Mouse (Mus musculus): ENCODE results near the gene Gm20498.
"Not testable (repeated sequence)": the region's sequence is repeated elsewhere in the genome, so short reads cannot be mapped to it uniquely, and the experiment has no call there.

Gene Gm20498

GRCm38 (mm10) chr12:81532316-81533028, at the start of gene Gm20498, which contains the start of gene Synj2bp:
TSS of gene Gm20498 (minus strand) at chr12:81532905.
TSS of gene Synj2bp (minus strand) at chr12:81532911.
- DNase-seq, result peak; percentile 84 to 87

GRCm38 (mm10) chr12:81568374-81568773, 35.7 kb upstream of the Gm20498 start, which contains the start of gene Adam21:
TSS of gene Adam21 (minus strand) at chr12:81568474.
- DNase-seq, result no peak

GRCm38 (mm10) chr12:81567931-81568330, 35.2 kb upstream of the Gm20498 start:
- no peak for DNase-seq

GRCm38 (mm10) chr12:81564173-81564572, 31.5 kb upstream of the Gm20498 start:
- no peak for DNase-seq

- no peak for DNase-seq
These were observed 16.6 kb upstream of the Gm20498 start for GRCm38 (mm10) chr12:81549286-81549685.

GRCm38 (mm10) chr12:81547163-81547562, 14.5 kb upstream of the Gm20498 start:
- no peak for DNase-seq

- no peak for DNase-seq
These were observed 319 bp upstream of the Gm20498 start for GRCm38 (mm10) chr12:81533029-81533419.

- not testable (repeated sequence) for DNase-seq
These were observed 2.1 kb downstream of the Gm20498 start for GRCm38 (mm10) chr12:81530587-81530986.

GRCm38 (mm10) chr12:81496906-81497305, 35.8 kb downstream of the Gm20498 start:
- not testable (repeated sequence) for DNase-seq

- DNase-seq, result no peak
These were observed 42.2 kb downstream of the Gm20498 start for GRCm38 (mm10) chr12:81490491-81490890.

GRCm38 (mm10) chr12:81485311-81485710, 47.4 kb downstream of the Gm20498 start:
- no peak for DNase-seq

- peak; percentile 88 for DNase-seq
These were observed 47.9 kb downstream of the Gm20498 start, which contains the start of gene Cox16 for GRCm38 (mm10) chr12:81484727-81485191. TSS of gene Cox16 (minus strand) at chr12:81485127.

GRCm38 (mm10) chr12:81484212-81484611, 48.5 kb downstream of the Gm20498 start:
- no peak for DNase-seq

GRCm38 (mm10) chr12:81483656-81484055, 49.0 kb downstream of the Gm20498 start:
- no peak for DNase-seq

- not testable (repeated sequence) for DNase-seq
These were observed 73.7 kb downstream of the Gm20498 start for GRCm38 (mm10) chr12:81459051-81459450.

- not testable (repeated sequence) for DNase-seq
These were observed 93.7 kb downstream of the Gm20498 start for GRCm38 (mm10) chr12:81438985-81439384.

- DNase-seq, result not testable (repeated sequence)
These were observed 97.9 kb downstream of the Gm20498 start for GRCm38 (mm10) chr12:81434778-81435177.

GRCm38 (mm10) chr12:81421846-81422245, 110.9 kb downstream of the Gm20498 start, which contains the start of gene Adam4:
TSS of gene Adam4 (minus strand) at chr12:81421946.
- DNase-seq, result no peak

GRCm38 (mm10) chr12:81413211-81413610, 119.5 kb downstream of the Gm20498 start:
- DNase-seq, result no peak

- DNase-seq, result no peak
These were observed 123.7 kb downstream of the Gm20498 start for GRCm38 (mm10) chr12:81408966-81409365.

- peak; percentile 9 to 25 for DNase-seq
These were observed 130.5 kb downstream of the Gm20498 start for GRCm38 (mm10) chr12:81402187-81402586.

GRCm38 (mm10) chr12:81379364-81379763, 153.3 kb downstream of the Gm20498 start, which contains the start of gene Gm4787:
TSS of gene Gm4787 (minus strand) at chr12:81379464.
- not testable (repeated sequence) for DNase-seq

- no peak for DNase-seq
These were observed 198.9 kb downstream of the Gm20498 start for GRCm38 (mm10) chr12:81333841-81334240.

- peak in 1 of 2 experiments; percentile 1 for DNase-seq
These were observed 199.8 kb downstream of the Gm20498 start, which contains the start of gene Slc8a3 for GRCm38 (mm10) chr12:81332875-81333421. TSS of gene Slc8a3 (minus strand) at chr12:81333180.
